Mouse (Mus musculus): ENCODE measurements around the gene Pawr.
"Not testable (repeated sequence)": the region's sequence is repeated elsewhere in the genome, so short reads cannot be mapped to it uniquely, and the experiment has no call there.

Pawr gene

GRCm38 (mm10) chr10:108391370-108391902, 59.5 kb downstream of the Pawr start:
- DNase-seq (ENCODE audit: low spot score) = no peak

DNA sequence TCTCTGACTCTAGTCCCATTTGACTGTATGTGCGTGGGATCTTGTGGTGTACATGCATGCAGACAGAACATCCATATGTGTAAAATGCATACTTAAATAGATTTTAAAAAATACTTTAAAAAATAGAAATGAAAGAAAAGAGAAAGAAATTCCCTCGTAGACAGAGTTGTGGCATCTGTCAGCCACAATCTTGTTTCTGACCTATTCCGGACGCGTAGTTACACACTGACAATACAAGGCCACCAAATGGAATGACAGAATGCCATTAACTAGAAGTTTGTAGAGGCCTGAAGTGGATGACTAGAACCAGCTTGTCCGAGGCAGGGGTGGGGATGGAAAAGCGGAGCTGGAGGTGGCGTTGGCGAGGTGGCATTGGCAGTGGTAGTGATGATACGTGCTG, 60.2 kb downstream of the Pawr start:
- no peak for DNase-seq (ENCODE audit: low spot score)

- no peak for DNase-seq (ENCODE audit: low spot score)
These were observed 62.4 kb downstream of the Pawr start for GRCm38 (mm10) chr10:108394306-108394705.

GRCm38 (mm10) chr10:108395229-108395628, 63.3 kb downstream of the Pawr start:
- DNase-seq (ENCODE audit: low spot score) = no peak

DNA sequence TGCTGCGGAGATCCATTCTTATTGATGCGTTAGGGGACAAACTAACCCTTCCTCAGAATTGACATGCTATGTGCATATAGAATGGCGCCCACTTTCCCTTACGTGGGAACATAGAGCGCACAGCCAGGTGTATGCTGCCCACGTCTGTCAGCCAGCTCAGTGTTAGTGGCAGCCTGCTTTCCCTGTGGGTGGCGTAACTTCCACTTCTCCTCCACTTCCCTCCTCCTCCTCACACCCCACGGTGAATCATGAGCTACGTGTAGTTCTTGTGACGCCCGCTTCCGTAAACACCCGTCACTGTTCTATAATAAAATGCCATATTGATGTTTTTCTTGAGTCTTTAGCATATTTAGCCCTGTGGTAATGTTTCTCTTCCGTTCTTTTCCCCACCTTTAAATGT, 63.7 kb downstream of the Pawr start:
- no peak for DNase-seq (ENCODE audit: low spot score)

DNA sequence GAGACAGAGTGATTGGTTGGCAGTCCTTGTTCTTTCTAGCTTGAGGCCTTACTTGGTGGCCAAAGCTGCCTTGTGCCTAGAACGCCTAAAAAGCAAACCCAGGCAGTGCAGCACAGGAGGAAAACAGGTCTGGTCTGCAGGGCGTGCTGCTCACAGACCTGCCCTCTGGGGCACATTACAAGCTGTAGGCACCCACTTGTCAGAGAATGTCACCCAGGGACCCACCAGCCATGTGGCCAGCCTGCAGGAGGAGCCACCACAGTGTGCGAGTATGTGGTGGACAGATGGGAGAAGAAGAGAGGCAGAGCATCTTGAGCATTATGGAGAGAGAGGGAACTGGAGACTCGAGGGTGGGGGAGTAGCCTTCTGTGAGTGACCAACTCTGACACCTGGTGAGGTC, 70.8 kb downstream of the Pawr start:
- no peak for DNase-seq (ENCODE audit: low spot score)

DNA sequence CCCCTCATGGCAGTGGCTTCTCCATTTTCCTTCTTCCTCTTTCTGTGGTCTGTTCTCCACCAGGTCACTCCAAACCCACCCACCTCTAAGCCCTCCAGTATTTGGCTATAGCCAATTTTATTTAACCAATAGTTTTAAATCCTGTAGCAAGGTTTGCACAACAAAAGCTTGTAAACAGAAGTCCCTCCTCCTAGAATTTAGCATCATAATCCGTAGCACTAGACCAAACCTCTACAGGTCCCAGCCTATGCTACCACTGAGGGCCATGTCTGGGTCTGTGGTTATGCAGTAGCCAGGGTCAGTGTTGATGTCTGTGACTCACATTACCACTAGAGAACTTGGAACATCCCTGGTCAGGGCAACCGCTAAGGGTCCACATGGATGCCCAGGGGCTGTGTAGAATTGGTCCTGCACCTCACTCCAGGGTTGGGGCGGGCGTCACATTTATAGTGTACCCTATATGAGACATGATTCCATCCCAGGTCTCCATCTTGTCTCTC, 71.5 kb downstream of the Pawr start:
- DNase-seq (ENCODE audit: low spot score) = no peak

- peak; percentile 33 for DNase-seq (ENCODE audit: low spot score)
These were observed 72.2 kb downstream of the Pawr start for GRCm38 (mm10) chr10:108404087-108404486.

DNA sequence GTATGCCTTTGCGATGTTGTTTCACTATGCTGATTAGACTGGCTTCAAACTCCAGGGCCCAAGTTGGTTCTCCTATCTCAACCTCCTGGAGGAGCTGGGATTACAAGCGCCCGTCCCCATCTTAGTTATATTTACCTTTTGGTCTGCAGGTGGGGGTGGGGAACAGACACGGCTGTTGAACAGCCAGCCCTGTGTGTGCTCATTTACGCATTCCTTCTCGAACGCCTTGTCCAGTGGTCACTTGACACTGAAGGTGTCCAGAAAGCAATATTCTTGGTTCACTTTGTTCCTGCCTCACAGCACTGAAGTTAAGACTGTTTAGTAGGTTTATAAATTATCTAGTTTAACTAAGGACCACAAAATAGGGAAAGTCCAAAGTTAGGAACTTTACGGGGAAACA, 73.2 kb downstream of the Pawr start:
- DNase-seq (ENCODE audit: low spot score) = no peak

GRCm38 (mm10) chr10:108405931-108406330, 74.0 kb downstream of the Pawr start:
- DNase-seq (ENCODE audit: low spot score) = no peak

DNA sequence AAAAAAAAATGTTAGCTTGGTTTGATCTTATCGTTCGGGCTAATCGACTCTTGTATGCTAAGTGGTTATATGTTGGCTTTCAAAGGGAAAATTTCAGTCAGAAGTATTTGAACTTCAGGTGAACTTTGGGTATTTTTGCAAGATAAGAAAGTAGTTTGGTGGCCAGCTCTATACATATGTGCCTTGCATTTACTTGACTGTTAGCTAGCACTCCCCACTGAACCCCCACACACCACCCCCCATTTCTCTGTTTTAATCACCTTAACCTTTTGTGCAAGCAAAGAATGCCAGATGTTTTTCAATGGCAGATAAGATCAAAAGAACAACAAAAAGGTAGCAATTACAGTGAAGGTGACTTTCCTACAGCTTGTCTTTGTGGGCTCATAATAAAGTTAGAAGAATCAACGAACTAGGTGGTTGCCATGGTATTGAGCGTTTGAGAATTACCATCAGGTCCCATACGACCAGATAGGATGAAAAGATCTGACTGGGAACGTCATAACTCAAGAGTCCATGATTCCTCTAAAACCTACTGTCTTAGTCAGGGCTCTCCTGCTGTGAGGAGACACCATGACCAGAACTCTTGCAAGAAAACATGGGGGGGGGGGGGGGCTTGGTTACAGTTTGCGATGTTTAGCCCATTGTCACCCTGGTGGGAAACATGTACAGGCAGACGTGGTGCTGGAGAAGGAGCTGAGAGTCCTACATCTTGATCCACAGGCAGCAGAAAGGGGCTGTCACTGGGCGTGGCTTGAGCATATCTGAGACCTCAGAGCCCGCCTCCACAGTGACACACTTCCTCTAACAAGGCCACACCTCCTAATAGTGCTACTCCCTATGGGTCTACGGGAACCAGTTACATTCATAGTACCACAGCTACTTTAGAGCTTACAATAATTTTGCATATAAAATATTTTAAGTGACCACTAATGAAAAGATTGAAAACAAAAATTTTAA, 75.2 kb downstream of the Pawr start:
- peak; percentile 41 for DNase-seq (ENCODE audit: low spot score)

DNA sequence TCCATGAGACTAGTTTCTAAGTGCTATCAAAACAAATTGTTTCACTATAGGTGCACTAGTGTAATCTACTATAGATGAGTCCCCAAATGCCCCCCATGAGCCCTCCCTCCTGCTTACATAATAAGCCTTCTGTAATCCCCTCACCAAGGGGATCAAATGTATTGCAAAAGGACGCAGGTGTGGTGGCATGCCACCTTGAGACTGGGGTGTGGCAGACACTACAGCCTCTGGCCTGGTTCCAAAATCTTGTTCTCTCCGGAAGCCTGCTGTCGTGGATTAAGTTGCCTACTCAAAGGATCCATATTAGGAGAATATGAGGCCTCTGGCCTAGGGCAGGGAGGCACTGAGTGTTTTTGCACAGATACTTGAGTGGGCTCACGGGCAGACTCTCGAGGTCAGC, 76.1 kb downstream of the Pawr start:
- peak; percentile 40 for DNase-seq (ENCODE audit: low spot score)

DNA sequence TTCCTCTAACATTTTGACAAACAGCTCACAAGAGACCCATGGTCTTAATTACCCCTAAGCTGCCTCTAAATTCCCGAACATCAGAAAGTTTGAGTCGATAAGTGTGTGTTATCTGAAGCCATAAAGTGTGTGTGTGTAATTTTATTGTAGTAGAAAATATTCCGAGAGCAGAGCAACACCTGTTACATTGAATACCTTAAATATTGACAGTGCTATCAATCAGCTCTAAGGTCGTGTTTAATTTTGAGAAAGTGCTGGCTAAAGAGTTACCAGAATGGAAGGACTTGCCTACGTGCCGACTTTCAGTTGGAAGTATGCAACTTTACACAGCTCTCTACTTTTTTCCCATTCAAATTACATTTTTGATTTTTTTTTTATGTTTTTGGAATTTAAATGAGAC, 76.5 kb downstream of the Pawr start:
- no peak for DNase-seq (ENCODE audit: low spot score)

DNA sequence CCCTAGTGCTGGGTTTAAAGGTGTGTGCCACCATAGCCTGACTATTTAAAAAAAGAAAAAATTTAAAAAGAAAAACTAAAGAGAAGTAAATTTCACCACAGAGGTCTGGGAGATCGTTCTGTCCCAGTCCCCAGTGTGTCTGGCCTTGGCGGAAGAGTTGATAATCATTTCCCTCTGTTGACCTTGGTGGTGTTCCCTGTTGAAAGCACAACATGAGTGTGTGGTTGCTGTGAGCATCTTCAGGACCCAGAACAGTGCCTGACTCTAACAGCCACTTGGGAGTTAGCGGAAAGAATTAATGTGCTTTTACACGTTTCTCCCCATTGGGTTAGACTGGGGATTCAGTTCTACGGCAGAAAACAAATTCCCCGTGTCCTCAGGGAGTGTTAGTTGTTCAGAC, 77.1 kb downstream of the Pawr start:
- DNase-seq (ENCODE audit: low spot score) = no peak

DNA sequence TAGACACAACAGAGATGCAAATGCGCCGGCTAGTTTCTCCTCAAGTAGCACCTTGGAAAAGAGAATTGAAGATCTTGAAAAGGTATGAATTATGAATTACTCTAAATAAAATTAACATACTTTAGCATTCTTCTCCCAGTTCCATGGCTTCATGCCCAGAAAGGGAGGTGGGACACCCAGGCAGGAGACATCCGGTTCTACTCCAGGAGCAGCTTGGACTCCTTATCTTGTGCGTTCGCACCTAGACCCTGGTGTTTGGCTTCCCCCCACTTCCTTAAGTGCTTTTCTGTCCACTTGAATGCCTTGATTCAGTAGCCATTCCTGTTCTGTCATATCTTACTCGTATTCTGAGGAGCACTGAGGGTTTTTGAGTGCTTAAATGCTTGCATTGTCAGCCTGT, 77.6 kb downstream of the Pawr start:
- no peak for DNase-seq (ENCODE audit: low spot score)

DNA sequence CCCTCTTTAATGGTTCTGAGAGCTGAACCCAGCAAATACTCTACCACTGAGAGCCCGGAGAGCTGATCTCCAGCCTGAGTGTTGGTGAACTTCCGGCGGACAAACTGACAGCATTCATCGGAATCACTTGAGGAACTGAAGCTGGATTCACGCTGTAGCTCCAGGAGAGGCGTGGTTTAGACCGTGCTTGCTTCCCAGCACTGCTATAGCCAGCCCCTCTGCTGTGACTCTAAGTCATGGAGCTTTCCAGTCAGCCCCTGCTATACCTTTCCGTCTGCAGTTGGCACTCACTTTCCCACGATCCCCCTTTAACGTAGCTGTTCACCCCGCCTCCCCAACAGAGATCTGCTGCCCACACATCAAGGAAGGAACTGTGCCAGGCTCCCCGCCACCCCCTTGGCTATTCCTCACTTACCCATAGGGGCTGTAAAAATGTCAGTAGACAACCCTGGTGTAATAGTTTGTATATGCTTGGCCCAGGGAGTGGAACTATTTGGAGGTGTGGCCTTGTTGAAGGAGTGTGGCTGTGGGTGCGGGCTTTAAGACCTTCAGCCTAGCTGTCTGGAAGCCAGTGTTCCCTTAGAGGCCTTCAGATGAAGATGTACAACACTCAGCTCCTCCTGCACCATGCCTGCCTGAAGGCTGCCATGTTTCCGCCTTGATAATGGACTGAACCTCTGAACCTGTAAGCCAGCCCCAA, 83.2 kb downstream of the Pawr start:
- no peak for DNase-seq (ENCODE audit: low spot score)

DNA sequence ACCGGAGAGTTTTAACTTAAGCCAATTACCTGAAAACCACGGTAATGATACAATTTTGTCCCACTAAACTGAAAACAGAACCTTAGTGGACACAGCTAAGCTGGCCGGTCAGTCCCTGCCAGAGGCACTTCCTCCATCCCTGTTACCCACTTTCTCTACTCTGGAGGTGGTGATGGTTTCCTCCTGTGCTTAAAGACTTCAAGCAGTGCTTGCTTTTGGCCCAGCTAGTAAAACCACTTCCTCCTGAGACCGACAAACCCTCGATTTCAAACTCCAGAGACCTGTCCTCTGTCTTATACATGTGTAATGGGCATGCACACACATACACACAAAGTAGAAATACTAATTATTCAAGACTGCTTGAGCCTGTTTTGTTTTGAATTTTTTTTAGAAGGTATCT, 85.5 kb downstream of the Pawr start:
- no peak for DNase-seq (ENCODE audit: low spot score)

GRCm38 (mm10) chr10:108430553-108430952, 98.6 kb downstream of the Pawr start:
- no peak for DNase-seq (ENCODE audit: low spot score)

DNA sequence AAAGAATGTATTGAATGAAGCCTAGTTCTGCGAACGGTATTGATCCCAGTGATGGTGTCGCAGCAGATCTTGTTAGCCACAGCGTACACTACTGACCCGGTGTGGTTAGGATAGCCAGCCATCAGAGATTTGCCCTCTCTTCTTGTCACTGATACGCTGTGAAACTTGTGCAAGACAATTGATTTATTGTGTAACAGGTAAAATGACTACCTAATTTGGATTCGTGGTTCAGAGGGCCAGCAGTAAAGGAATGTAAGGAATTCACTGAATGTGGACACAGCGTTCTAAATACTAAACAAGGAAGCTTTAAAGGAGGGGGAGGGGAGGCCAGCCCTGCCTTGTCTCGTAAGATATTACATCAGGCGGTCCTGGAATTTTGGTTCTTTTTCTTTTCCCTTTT, 100.3 kb downstream of the Pawr start:
- no peak for DNase-seq (ENCODE audit: low spot score)

DNA sequence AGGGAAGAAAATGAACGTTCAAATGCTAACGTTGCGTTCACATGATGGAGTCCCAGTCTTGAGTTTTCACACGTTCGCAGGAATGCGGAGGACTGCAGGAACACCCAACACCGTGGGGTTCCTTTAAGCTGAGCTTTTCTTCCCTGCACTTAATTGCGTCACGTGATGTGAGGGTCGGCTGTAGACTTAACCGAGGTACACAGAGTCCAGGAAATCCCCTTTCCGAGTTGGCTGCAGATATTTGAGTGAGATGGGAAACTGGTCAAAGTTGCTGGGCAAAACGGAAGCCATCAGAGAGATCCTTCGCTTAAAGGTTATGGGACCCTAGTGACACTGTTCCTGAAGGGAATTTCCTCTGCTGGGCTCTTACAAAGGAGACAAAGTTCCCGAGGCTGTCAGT, 102.1 kb downstream of the Pawr start:
- DNase-seq (ENCODE audit: low spot score) = no peak

DNA sequence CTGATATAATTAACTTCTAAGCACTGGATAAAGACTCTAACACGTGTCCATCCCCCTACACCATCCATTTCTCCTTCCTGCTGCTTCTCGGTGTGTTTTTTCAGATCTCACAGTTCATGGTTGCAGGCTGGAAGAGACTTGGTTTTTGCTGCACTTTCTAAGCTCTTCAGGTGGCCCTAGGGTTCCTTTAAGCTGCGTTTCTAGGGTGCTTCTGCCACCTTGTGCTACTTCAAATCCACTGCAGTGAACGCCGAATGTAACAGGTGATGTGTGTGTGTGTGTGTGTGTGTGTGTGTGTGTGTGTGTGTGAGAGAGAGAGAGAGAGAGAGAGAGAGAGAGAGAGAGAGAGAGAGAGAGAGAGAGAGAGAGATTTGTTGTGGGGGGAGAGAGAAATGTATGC, 103.7 kb downstream of the Pawr start:
- no peak for DNase-seq (ENCODE audit: low spot score)

DNA sequence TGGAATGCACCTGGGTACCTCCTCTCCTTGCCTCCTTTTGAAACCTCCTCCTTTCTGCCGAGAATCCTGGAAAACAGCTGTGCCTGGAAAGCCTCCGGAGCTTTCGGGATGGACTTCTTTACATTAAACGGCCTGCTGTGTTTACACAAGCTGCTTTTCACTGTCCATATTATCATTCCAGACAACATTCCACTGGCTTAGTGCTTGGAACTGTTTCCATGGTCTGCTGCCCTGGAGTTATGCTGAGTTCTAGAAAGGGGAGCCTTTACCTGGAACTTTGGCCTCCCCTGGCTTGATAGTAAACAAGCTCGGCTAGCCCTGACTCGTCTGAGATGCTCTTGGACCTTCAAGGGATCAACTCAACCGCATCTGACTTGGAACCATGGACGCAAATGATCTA, 104.4 kb downstream of the Pawr start:
- no peak for DNase-seq (ENCODE audit: low spot score)

DNA sequence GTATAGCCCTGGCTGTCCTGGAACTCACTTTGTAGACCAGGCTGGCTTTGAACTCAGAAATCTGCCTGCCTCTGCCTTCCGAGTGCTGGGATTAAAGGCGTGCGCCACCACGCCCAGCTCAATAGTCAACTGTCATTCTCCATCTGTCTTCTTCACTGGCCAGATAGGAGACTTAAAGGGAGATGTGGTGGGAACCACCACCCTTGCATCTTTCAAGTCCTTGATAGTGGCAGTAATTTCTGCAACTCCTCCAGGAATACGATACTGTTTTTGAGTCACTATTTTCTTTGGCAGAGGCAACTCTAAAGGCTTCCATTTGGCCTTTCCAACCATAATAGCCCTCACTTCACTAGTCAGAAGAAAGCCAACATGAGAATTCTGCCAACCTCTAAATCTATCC, 108.3 kb downstream of the Pawr start:
- not testable (repeated sequence) for DNase-seq (ENCODE audit: low spot score)
